Mouse (Mus musculus): ENCODE results near the gene Fam169a. TPM values are rescaled to one million over a fixed set of nuclear protein-coding genes. Genes with fewer than 3 reads are reported as not detected.

Fam169a gene
- total RNA-seq, 2 experiments from 2014 or later, result 35.0 to 37.2 TPM

Other genes starting within 250 kb of the Fam169a start
- 1 to 10 TPM; 2.0 to 2.3 TPM for gene Gcnt4, start 142.6 kb upstream of the Fam169a start, total RNA-seq (2021)
- not detected for gene 1700029F12Rik, start 32.9 kb upstream of the Fam169a start, total RNA-seq (2021)
- gene Gm6169, start 32.0 kb downstream of the Fam169a start, total RNA-seq (2021), result under 1 TPM in 1 of 2 experiments, not detected in 1; 0.50 TPM
- 10 to 100 TPM; 27.3 to 30.4 TPM for gene Gfm2, start 70.7 kb downstream of the Fam169a start, total RNA-seq (2021)
- gene Nsa2, start 70.7 kb downstream of the Fam169a start, total RNA-seq (2021), result 10 to 100 TPM; 44.5 to 49.0 TPM
- gene Hexb, start 131.1 kb downstream of the Fam169a start, total RNA-seq (2021), result 100 to 1,000 TPM; 117 to 122 TPM
- gene Enc1, start 173.8 kb downstream of the Fam169a start, total RNA-seq (2021), result 100 to 1,000 TPM; 689 to 742 TPM